Mouse (Mus musculus) liver, adult 2 months (tissue): ENCODE data around the gene Hdac4. TPM values are rescaled to one million over a fixed set of nuclear protein-coding genes. Genes with fewer than 3 reads are reported as not detected.

Experiments
- DNase-seq: peaks from one replicate; pipeline ENCODE4 v3.0.0-alpha.2; 2011; ENCODE audit warnings: low read depth, low spot score; ENCODE audit errors: extremely low read depth
- H3K27ac ChIP-seq: fragments of 200-500 bp; replicated peaks from 2 replicates; pipeline ENCODE4 v1.5.1; 2012; ENCODE audit warnings: low read depth, mild to moderate bottlenecking, control low read depth, inconsistent platforms, low read length; ENCODE audit not compliant: insufficient read depth
- H3K27me3 ChIP-seq: fragments of 200-500 bp; 2 replicates; pipeline ENCODE4 v1.6.1; 2012; ENCODE audit warnings: mild to moderate bottlenecking, moderate library complexity, low read length, inconsistent platforms; ENCODE audit not compliant: control insufficient read depth, insufficient read depth
- H3K36me3 ChIP-seq: fragments of 200-500 bp; 2 replicates; pipeline ENCODE4 v1.6.1; 2012; ENCODE audit warnings: low read length, inconsistent platforms; ENCODE audit not compliant: control insufficient read depth, insufficient read depth
- H3K4me1 ChIP-seq: fragments of 200-500 bp; 2 replicates; pipeline ENCODE4 v1.6.1; 2011; ENCODE audit warnings: low read length; ENCODE audit not compliant: control insufficient read depth, insufficient read depth
- H3K4me3 ChIP-seq: fragments of 200-500 bp; 2 replicates; pipeline ENCODE4 v1.5.1; 2011; ENCODE audit warnings: low read depth, mild to moderate bottlenecking, control low read depth, low read length, moderate library complexity; ENCODE audit not compliant: insufficient read depth
- H3K79me2 ChIP-seq: fragments of 200-500 bp; 2 replicates; pipeline ENCODE4 v1.6.1; 2012; ENCODE audit warnings: inconsistent platforms, mild to moderate bottlenecking, low read length, moderate library complexity; ENCODE audit not compliant: control insufficient read depth, insufficient read depth
- H3K9ac ChIP-seq: fragments of 200-500 bp; 2 replicates; pipeline ENCODE4 v1.6.1; 2012; ENCODE audit warnings: low read depth, mild to moderate bottlenecking, control low read depth, inconsistent platforms, low read length
- CTCF ChIP-seq: fragments of 200-500 bp; IDR thresholded peaks from 2 replicates; pipeline ENCODE4 v1.5.1; 2011; ENCODE audit warnings: low read depth, low read length, control low read depth
- POLR2A ChIP-seq: fragments of 200-500 bp; IDR thresholded peaks from 2 replicates; pipeline ENCODE4 v1.6.1; 2011; ENCODE audit warnings: low read length, control low read depth; ENCODE audit not compliant: insufficient read depth; ENCODE audit errors: extremely low read depth
- WGBS: fragments of 180-500 bp; shearing (Covaris S2); methylation state at CpG from one replicate; pipeline ENCODE4 v1.1.7; 2018; 5-methylcytosine and 5-hydroxymethylcytosine counted together
- polyA plus RNA-seq: library from polyadenylated mRNA; depleted of rRNA; stranded (reverse); fragments of >200 nt; gene quantifications from 2 replicates; pipeline ENCODE4 v1.2.3, GENCODE M21; 2012
- total RNA-seq: library from RNA; depleted of rRNA; stranded (reverse); fragments of >200 nt; gene quantifications from 2 replicates; pipeline ENCODE4 v1.2.3, GENCODE M21; 2014

Hdac4 gene
- total and polyA plus RNA-seq, 2 experiments, result 5.3 to 5.7 TPM

GRCm38 (mm10) chr1:92177196-92177595 is 18.3 kb downstream of the Hdac4 start:
- no peak for DNase-seq
- H3K27ac ChIP-seq, result no peak overlapping the region
- H3K4me1 ChIP-seq, result peaks cover 3% of the 10 kb centered on the region
- H3K9ac ChIP-seq, result no peak overlapping the region
- no peaks in the 10 kb centered on the region for H3K27me3 ChIP-seq
- H3K36me3 ChIP-seq, result no peaks in the 10 kb centered on the region
- TF ChIP-seq POLR2A (no peak), CTCF (no peak)
- 84% methylated on average over 3 of the region's 3 CpGs for WGBS
- no peak overlapping the region for H3K4me3 ChIP-seq
- peaks cover 53% of the 10 kb centered on the region for H3K79me2 ChIP-seq

DNA sequence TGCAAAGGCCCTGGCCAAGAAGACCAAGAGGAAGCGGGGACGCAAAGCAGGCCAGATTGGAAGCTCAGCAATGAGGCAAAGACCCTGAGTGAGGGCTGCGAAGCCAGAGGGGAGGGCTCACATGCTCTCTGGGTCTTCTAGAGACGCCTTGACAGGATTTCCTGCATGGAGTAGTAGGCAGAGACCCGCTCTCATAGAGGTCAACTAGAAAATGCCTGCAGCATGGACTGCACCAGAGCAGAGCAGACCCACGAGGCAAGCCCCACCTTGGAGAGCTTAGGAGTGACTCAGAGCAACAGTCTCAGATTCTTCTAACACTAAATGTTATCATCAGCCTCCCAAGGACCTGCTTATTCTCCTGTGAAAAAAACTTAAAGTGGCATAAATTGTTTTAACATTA is 20.2 kb downstream of the Hdac4 start:
- no peaks in the 10 kb centered on the region; the same call in none of the 2 replicates for H3K4me1 ChIP-seq
- H3K27ac ChIP-seq, result no peak overlapping the region
- TF ChIP-seq CTCF (no peak), POLR2A (no peak)
- H3K27me3 ChIP-seq, result no peaks in the 10 kb centered on the region
- no peak overlapping the region for H3K9ac ChIP-seq
- no peak for DNase-seq
- H3K36me3 ChIP-seq, result no peaks in the 10 kb centered on the region
- H3K4me3 ChIP-seq, result no peak overlapping the region
- H3K79me2 ChIP-seq, result peaks cover 69% of the 10 kb centered on the region
- 89% methylated on average over 6 of the region's 6 CpGs for WGBS

DNA sequence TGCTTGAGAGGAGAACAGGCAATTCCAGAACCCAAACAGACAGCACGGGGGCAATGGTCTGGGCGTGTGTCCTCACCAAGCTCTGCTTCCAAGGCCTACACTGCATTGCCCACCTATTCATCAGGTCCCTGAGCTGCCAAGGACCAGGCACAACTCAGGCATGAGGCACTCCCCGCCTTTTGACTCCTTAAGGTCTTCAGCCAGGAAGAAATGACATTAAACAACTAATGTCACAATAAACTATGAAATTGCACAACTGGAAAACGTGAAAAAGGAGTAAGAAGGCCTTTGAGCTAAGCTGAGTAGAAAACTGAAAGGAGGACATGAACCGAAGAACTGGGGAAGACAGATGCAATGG is 20.6 kb downstream of the Hdac4 start:
- peaks cover 69% of the 10 kb centered on the region for H3K79me2 ChIP-seq
- no peak overlapping the region for H3K27ac ChIP-seq
- no peak overlapping the region for H3K9ac ChIP-seq
- H3K4me3 ChIP-seq, result no peak overlapping the region
- no peaks in the 10 kb centered on the region for H3K36me3 ChIP-seq
- no peak for TF ChIP-seq POLR2A
- no peak for TF ChIP-seq CTCF
- 78% methylated on average over 5 of the region's 5 CpGs for WGBS
- no peak for DNase-seq
- H3K4me1 ChIP-seq, result no peaks in the 10 kb centered on the region; the same call in none of the 2 replicates
- no peaks in the 10 kb centered on the region for H3K27me3 ChIP-seq

- DNase-seq, result no peak
- H3K9ac ChIP-seq, result no peak overlapping the region
- H3K79me2 ChIP-seq, result peaks cover 70% of the 10 kb centered on the region
- no peaks in the 10 kb centered on the region for H3K27me3 ChIP-seq
- no peaks in the 10 kb centered on the region for H3K36me3 ChIP-seq
- no peak overlapping the region for H3K27ac ChIP-seq
- no peak overlapping the region for H3K4me3 ChIP-seq
- H3K4me1 ChIP-seq, result no peaks in the 10 kb centered on the region; the same call in none of the 2 replicates
- TF ChIP-seq POLR2A (no peak), CTCF (no peak)
- WGBS, result 72% methylated on average over 3 of the region's 3 CpGs
Measured at GRCm38 (mm10) chr1:92174251-92174897, 21.1 kb downstream of the Hdac4 start.

DNA sequence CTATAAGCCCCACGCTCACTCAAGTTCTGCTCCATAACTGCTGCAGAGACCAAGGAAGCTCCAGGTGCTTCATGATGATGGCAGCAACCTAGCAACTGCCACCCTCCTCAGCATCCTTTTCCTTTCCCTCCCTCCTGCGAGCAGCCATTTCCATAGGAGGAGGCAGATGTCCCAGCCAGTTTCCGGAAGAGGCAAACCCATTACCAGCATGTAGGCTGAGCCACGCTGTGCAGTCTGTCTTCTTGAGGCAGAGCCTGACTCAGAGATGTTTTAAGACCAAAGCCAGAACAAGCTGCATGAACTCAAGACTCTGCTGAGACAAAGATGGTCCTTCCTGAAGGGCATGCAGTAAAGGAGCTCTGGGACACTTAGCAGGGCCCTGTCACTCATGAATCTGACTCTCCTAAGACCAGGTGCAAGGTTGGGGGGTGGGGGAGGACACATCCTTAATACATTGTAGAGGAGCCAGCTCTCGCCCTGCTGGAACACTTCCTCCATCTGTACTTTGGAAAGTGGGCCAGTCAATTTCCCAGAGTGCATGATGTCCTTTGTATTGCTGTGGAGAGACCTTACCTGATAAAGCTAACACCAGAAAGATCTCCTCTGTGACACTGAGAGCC is 24.8 kb downstream of the Hdac4 start:
- H3K27me3 ChIP-seq, result no peaks in the 10 kb centered on the region
- no peak overlapping the region for H3K9ac ChIP-seq
- H3K36me3 ChIP-seq, result no peaks in the 10 kb centered on the region
- no peak for TF ChIP-seq CTCF
- no peak for TF ChIP-seq POLR2A
- no peak overlapping the region for H3K27ac ChIP-seq
- no peak overlapping the region for H3K4me3 ChIP-seq
- H3K79me2 ChIP-seq, result peaks cover 75% of the 10 kb centered on the region
- WGBS, result 95% methylated on average over 5 of the region's 5 CpGs
- H3K4me1 ChIP-seq, result no peaks in the 10 kb centered on the region
- DNase-seq, result no peak

DNA sequence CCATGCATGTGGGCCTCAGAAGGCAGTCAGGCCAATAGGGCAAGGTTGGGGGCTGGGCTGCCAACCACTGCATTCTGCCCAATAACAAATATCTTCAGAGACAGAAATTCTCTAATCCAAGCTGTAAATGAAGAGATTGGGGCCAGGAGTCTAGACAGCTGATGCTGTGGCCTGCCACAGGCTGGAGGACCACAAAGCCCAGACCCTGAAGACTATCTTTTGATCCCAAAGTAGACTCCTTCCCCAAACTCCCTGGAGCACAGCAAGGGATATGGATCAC is 25.8 kb downstream of the Hdac4 start:
- no peak for DNase-seq
- H3K4me3 ChIP-seq, result no peak overlapping the region
- no peak overlapping the region for H3K27ac ChIP-seq
- no peaks in the 10 kb centered on the region for H3K4me1 ChIP-seq
- no peaks in the 10 kb centered on the region for H3K36me3 ChIP-seq
- TF ChIP-seq POLR2A (no peak), CTCF (no peak)
- no peaks in the 10 kb centered on the region for H3K27me3 ChIP-seq
- H3K9ac ChIP-seq, result no peak overlapping the region
- peaks cover 68% of the 10 kb centered on the region for H3K79me2 ChIP-seq
